Mouse (Mus musculus): ENCODE results near the gene Mtmr4. TPM values are rescaled to one million over a fixed set of nuclear protein-coding genes. Genes with fewer than 3 reads are reported as not detected.

The Mtmr4 gene
- polyA plus RNA-seq, 1 experiment from 2014 or later, result 45.5 TPM

DNA sequence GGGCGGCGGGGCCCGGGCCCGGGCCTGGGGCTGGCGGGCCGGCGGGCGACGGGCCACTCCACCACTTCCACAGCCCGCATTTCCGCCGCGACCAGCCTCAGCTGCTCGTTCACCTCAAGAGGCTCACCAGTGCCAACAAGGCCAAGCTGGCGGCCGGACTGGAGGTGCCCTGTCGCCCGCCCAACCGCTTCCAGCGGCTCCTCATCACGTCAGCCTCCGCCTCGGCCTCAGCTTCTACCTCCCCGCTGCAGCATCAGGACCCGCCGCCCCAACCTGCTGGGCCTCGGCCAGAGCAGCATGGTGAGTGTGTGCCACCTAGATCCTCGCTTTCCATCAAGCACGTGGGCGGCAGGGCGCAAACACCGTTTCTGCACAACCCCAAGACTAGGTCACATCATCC, 25.6 kb downstream of the Mtmr4 start:
- DNase-seq (ENCODE audit: low spot score) (no peak), ATAC-seq (no peak)
- Histone ChIP-seq H3K27me3 (replicated peaks; ENCODE audit: control insufficient read depth, insufficient read depth, low read length) (no peaks in the 10 kb centered on the region), H3K4me3 (ENCODE audit: low read depth, low read length) (no peak overlapping the region), H3K9ac (ENCODE audit: low read length) (no peak overlapping the region), H3K4me2 (ENCODE audit: low read length) (no peak overlapping the region), H3K36me3 (ENCODE audit: control insufficient read depth, insufficient read depth, low read length) (peaks cover 69% of the 10 kb centered on the region), H3K4me1 (ENCODE audit: control insufficient read depth, insufficient read depth, low read length) (no peaks in the 10 kb centered on the region), H3K27ac (ENCODE audit: low read depth, low read length) (no peak overlapping the region), H3K9me3 (replicated peaks; ENCODE audit: control insufficient read depth, low read length) (peaks cover 4% of the 10 kb centered on the region; the same call in 1 of the 2 replicates)
- 95% methylated on average over 30 of the region's 32 CpGs for WGBS

DNA sequence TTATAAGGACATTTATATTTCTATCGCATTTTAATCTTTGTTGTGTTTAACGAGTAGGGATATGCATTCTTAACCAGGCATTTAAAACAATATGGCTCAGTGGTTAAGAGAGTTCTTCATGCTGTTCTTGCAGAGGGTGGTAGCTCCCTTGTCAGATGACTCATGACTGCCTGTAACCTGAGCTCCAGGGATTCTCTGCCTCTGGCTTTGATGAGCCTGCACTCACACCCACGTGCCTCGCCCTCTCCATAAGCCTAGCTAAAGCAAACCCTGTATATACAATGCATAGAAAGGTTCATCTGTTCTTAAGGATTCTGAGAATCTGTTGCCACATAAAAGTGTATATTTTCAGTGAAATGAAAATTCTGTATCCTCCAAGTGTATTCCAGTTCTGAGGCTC, 31.2 kb downstream of the Mtmr4 start:
- no peaks in the 10 kb centered on the region for H3K4me1 ChIP-seq (ENCODE audit: control insufficient read depth, insufficient read depth, low read length)
- H3K9me3 ChIP-seq (replicated peaks; ENCODE audit: control insufficient read depth, low read length), result no peaks in the 10 kb centered on the region
- DNase-seq (ENCODE audit: low spot score) (no peak), ATAC-seq (no peak)
- H3K27ac ChIP-seq (ENCODE audit: low read depth, low read length), result no peak overlapping the region
- no peak overlapping the region for H3K4me2 ChIP-seq (ENCODE audit: low read length)
- H3K27me3 ChIP-seq (replicated peaks; ENCODE audit: control insufficient read depth, insufficient read depth, low read length), result no peaks in the 10 kb centered on the region
- peaks cover 39% of the 10 kb centered on the region for H3K36me3 ChIP-seq (ENCODE audit: control insufficient read depth, insufficient read depth, low read length)
- H3K9ac ChIP-seq (ENCODE audit: low read length), result no peak overlapping the region
- 84% methylated on average over 4 of the region's 4 CpGs for WGBS
- H3K4me3 ChIP-seq (ENCODE audit: low read depth, low read length), result no peak overlapping the region

DNA sequence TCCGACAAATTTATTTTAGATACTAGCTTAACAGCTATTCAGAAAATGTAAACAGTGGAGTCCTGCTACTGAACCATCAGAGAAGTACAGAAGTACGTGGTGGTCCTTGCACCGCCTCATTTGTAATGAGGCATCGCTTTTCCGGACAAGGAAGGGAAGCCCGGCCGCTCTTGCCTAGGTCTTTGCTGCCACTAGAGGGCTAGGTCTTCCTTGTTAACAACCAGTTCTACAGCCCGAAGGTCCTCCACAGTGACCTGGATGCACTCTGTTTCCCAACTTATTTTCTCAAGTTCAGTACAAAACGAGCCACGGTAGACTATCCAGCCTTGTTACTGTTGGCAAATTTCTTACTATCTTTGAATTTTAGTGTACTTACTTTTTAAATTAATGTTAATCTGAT, 37.9 kb downstream of the Mtmr4 start:
- no peak for ATAC-seq
- Histone ChIP-seq H3K9me3 (replicated peaks; ENCODE audit: control insufficient read depth, low read length) (no peaks in the 10 kb centered on the region), H3K4me1 (ENCODE audit: control insufficient read depth, insufficient read depth, low read length) (no peaks in the 10 kb centered on the region), H3K4me3 (ENCODE audit: low read depth, low read length) (no peak overlapping the region), H3K27ac (ENCODE audit: low read depth, low read length) (no peak overlapping the region), H3K9ac (ENCODE audit: low read length) (no peak overlapping the region), H3K4me2 (ENCODE audit: low read length) (no peak overlapping the region), H3K36me3 (ENCODE audit: control insufficient read depth, insufficient read depth, low read length) (peaks cover 7% of the 10 kb centered on the region; the same call in 1 of the 2 replicates), H3K27me3 (replicated peaks; ENCODE audit: control insufficient read depth, insufficient read depth, low read length) (no peaks in the 10 kb centered on the region)
- WGBS, result 37% methylated on average over 10 of the region's 10 CpGs
- DNase-seq (ENCODE audit: low spot score), result peak; percentile 59

DNA sequence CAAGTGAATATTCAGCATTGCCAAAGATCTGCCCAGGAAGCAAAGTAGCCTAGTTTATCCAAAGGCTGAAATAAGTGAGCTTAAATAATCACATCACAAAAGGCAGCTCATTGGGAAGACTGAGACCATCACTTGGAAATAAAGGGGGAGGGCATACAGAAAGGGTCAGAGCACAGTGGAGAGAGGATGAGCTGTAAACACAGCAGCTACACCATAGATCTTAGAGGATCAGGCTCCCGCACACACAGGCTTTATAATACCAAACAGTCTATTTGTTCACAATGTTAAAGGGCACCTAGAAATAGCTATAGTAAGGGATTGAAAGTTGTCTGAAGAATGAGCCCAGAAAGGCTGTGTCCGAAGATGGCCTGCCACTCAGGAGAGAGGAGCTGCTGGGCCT, 46.8 kb downstream of the Mtmr4 start:
- H3K27me3 ChIP-seq (replicated peaks; ENCODE audit: control insufficient read depth, insufficient read depth, low read length), result no peaks in the 10 kb centered on the region
- H3K9me3 ChIP-seq (replicated peaks; ENCODE audit: control insufficient read depth, low read length), result no peaks in the 10 kb centered on the region
- H3K4me3 ChIP-seq (ENCODE audit: low read depth, low read length), result peak overlapping the region; percentile 30
- DNase-seq (ENCODE audit: low spot score), result no peak
- H3K4me2 ChIP-seq (ENCODE audit: low read length), result peak overlapping the region; percentile 57
- peak overlapping the region; percentile 58 for H3K9ac ChIP-seq (ENCODE audit: low read length)
- WGBS, result 8% methylated on average over 2 of the region's 2 CpGs
- no peaks in the 10 kb centered on the region for H3K36me3 ChIP-seq (ENCODE audit: control insufficient read depth, insufficient read depth, low read length)
- H3K4me1 ChIP-seq (ENCODE audit: control insufficient read depth, insufficient read depth, low read length), result peaks cover 3% of the 10 kb centered on the region; the same call in 1 of the 2 replicates
- H3K27ac ChIP-seq (ENCODE audit: low read depth, low read length), result no peak overlapping the region
- 0 out of 2 replicates have a peak, but pooled peaks have one; percentile 23 for ATAC-seq

DNA sequence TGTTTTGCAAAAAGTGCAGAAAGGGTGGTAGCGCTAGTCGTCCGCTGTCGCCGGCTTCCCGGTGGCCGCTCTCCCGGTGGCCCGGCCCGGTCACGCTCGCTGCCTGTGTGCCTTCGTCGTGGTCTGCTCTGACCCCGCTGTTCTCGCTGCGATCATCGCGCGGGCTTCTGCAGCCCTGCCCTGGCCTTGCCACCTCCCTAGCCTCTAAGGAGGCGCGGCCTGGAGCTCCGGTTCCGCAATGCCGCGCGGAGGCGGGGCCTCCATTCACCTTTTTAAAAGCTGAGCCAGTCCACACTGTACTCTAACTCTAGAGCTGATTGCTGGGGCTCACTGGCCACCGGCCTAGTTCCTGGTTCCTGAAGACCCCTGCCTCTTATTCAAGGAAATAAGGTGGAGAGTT, 47.2 kb downstream of the Mtmr4 start:
- Histone ChIP-seq H3K27me3 (replicated peaks; ENCODE audit: control insufficient read depth, insufficient read depth, low read length) (no peaks in the 10 kb centered on the region), H3K4me3 (ENCODE audit: low read depth, low read length) (peak overlapping the region; percentile 30), H3K27ac (ENCODE audit: low read depth, low read length) (no peak overlapping the region), H3K4me2 (ENCODE audit: low read length) (peak overlapping the region; percentile 57), H3K4me1 (ENCODE audit: control insufficient read depth, insufficient read depth, low read length) (peaks cover 3% of the 10 kb centered on the region; the same call in 1 of the 2 replicates), H3K9me3 (replicated peaks; ENCODE audit: control insufficient read depth, low read length) (no peaks in the 10 kb centered on the region), H3K9ac (ENCODE audit: low read length) (peak overlapping the region; percentile 58), H3K36me3 (ENCODE audit: control insufficient read depth, insufficient read depth, low read length) (no peaks in the 10 kb centered on the region)
- WGBS, result under 1% methylated on average over 29 of the region's 29 CpGs
- ATAC-seq (peak; percentile 55; the same call in 1 of the 2 replicates), DNase-seq (ENCODE audit: low spot score) (peak; percentile 39)

DNA sequence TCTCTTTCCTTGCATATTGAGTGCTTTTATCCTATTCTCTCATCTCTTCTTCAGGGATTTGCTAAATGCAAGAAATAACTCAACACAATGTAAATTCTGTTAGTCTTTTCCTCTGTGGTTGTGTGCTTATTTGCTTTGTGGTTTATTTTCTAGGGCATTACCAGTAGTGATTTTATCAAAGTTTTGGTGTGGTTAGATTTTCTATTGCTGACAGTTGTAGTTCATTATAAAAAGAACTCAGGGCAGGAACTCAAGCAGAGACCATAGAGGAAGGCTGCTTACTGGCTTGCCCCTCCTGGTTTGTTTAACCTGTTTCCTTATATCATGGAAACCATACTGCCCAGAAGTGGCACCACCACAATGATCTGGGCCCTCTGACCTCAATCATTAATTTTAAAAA, 50.9 kb downstream of the Mtmr4 start:
- ATAC-seq (no peak), DNase-seq (ENCODE audit: low spot score) (no peak)

DNA sequence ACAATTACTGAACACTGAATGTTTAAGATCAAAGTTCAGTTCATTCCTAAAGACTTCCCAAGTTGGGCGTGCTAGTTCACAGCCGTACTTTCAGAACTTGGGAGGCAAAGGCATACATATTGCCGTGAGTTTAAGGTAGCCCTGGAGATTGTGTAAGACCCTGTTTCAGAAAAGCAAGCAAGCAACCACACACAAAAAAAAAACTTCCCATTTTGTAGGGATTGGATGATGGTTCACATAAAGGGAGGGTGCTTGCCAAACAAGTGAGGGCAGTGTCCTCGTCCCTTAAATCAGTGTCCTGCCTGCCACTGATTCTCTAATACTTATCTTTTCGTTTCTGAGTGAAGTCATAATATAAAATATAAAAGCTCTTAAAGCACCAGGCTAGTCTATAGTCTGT, 62.7 kb downstream of the Mtmr4 start:
- Histone ChIP-seq H3K4me3 (ENCODE audit: low read depth, low read length) (no peak overlapping the region), H3K9ac (ENCODE audit: low read length) (no peak overlapping the region), H3K27ac (ENCODE audit: low read depth, low read length) (no peak overlapping the region), H3K4me1 (ENCODE audit: control insufficient read depth, insufficient read depth, low read length) (no peaks in the 10 kb centered on the region), H3K27me3 (replicated peaks; ENCODE audit: control insufficient read depth, insufficient read depth, low read length) (no peaks in the 10 kb centered on the region), H3K36me3 (ENCODE audit: control insufficient read depth, insufficient read depth, low read length) (no peaks in the 10 kb centered on the region), H3K4me2 (ENCODE audit: low read length) (no peak overlapping the region), H3K9me3 (replicated peaks; ENCODE audit: control insufficient read depth, low read length) (no peaks in the 10 kb centered on the region)
- ATAC-seq (no peak), DNase-seq (ENCODE audit: low spot score) (no peak)
- 81% methylated on average over 5 of the region's 5 CpGs for WGBS

More for the DNA sequence above, 50.9 kb downstream of the Mtmr4 start:
- Histone ChIP-seq H3K36me3 (ENCODE audit: control insufficient read depth, insufficient read depth, low read length) (no peaks in the 10 kb centered on the region), H3K4me3 (ENCODE audit: low read depth, low read length) (no peak overlapping the region), H3K4me1 (ENCODE audit: control insufficient read depth, insufficient read depth, low read length) (peaks cover 3% of the 10 kb centered on the region; the same call in 1 of the 2 replicates), H3K9me3 (replicated peaks; ENCODE audit: control insufficient read depth, low read length) (no peaks in the 10 kb centered on the region), H3K27ac (ENCODE audit: low read depth, low read length) (no peak overlapping the region), H3K9ac (ENCODE audit: low read length) (no peak overlapping the region), H3K27me3 (replicated peaks; ENCODE audit: control insufficient read depth, insufficient read depth, low read length) (no peaks in the 10 kb centered on the region), H3K4me2 (ENCODE audit: low read length) (no peak overlapping the region)

DNA sequence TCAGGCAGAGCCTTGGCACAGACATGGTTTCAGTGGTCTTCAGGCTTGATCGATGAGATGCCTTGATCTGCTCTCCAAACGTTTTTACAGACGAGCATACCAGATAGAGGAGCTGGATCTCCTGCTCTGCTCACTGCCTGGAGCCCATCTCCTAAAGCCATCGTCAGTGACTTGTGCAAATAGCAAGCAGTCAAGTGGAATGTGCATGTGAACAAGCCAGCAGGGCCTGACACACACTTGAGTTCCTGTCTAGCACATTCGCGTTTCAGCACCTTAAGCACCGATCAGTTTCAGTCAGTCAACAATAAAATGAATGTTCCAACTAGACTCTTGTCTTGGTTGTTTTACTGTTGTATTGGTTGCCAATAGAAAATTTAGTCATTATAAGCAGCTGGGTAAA, 67.3 kb downstream of the Mtmr4 start:
- no peak for DNase-seq (ENCODE audit: low spot score)
- no peak overlapping the region for H3K4me3 ChIP-seq (ENCODE audit: low read depth, low read length)

DNA sequence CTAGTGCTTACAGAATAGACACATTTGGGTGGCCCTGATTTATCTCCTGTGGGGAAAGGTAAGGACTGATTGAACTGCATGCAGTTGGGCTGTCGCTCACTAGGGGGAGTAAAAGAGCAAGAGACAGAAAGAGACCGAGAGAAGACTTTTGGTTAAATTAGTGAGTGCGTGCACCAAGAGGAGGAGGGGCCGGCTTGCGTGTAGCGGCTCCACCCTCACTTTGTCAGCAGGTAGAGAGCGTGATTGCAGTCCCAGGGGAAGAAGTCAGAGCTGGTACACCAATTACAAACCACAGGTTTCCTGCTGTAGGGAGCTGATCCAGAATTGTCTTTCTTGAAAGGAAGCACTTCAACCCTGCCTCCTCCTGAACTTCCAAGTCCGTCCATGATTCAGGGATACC, 70.4 kb downstream of the Mtmr4 start, which contains the start of gene Rnf43:
Gene Rnf43, plus strand, starts transcription at position 316 of the 400 bp plus-strand sequence.
- H3K9ac ChIP-seq (ENCODE audit: low read length), result peak within 1 kb of the TSS; percentile 46
- H3K27ac ChIP-seq (ENCODE audit: low read depth, low read length), result no peak within 1 kb of the TSS
- H3K4me1 ChIP-seq (ENCODE audit: control insufficient read depth, insufficient read depth, low read length), result peaks cover 4% of the 10 kb centered on the region; the same call in 1 of the 2 replicates
- no peaks in the 10 kb centered on the region for H3K27me3 ChIP-seq (replicated peaks; ENCODE audit: control insufficient read depth, insufficient read depth, low read length)
- peak; percentile 88 for DNase-seq (ENCODE audit: low spot score)
- peak; percentile 67 for ATAC-seq
- peak within 1 kb of the TSS; percentile 24 for H3K4me3 ChIP-seq (ENCODE audit: low read depth, low read length)
- no peaks in the 10 kb centered on the region for H3K9me3 ChIP-seq (replicated peaks; ENCODE audit: control insufficient read depth, low read length)
- H3K36me3 ChIP-seq (ENCODE audit: control insufficient read depth, insufficient read depth, low read length), result no peaks in the 10 kb centered on the region
- WGBS, result 0% methylated on average over 8 of the region's 8 CpGs
- peak within 1 kb of the TSS; percentile 60 for H3K4me2 ChIP-seq (ENCODE audit: low read length)

More for the DNA sequence above, 67.3 kb downstream of the Mtmr4 start:
- Histone ChIP-seq H3K9me3 (replicated peaks; ENCODE audit: control insufficient read depth, low read length) (no peaks in the 10 kb centered on the region), H3K9ac (ENCODE audit: low read length) (no peak overlapping the region), H3K4me2 (ENCODE audit: low read length) (no peak overlapping the region), H3K4me1 (ENCODE audit: control insufficient read depth, insufficient read depth, low read length) (peaks cover 4% of the 10 kb centered on the region; the same call in 1 of the 2 replicates), H3K27ac (ENCODE audit: low read depth, low read length) (no peak overlapping the region), H3K36me3 (ENCODE audit: control insufficient read depth, insufficient read depth, low read length) (no peaks in the 10 kb centered on the region), H3K27me3 (replicated peaks; ENCODE audit: control insufficient read depth, insufficient read depth, low read length) (no peaks in the 10 kb centered on the region)
- ATAC-seq, result no peak
- 81% methylated on average over 7 of the region's 7 CpGs for WGBS

Data from forebrain, embryonic 14.5 days (tissue).